24 mouse cellular contexts compared by ENCODE assay signal in genomic region chr3:20825661-20826334, GRCm38 (mm10).
A peak's percentile ranks its signal among the peaks of the same experiment; 100 is the strongest.
DNase-seq lines count a peak whose midpoint lies in the region; ATAC-seq and TF ChIP-seq lines count a peak whose summit lies in the region.
"Had no signal": no experiment of that assay in that cellular context is flagged by ENCODE, and none has a peak within 500 bp of the region (broad histone marks: within the 10 kb centered on the region; RNA-seq: fewer than 3 reads in every experiment).

No protein-coding gene starts in this region.

- H3K36me3 ChIP-seq in liver, adult 2 months (ENCODE audit: control insufficient read depth, insufficient read depth, low read length), result no peaks in the 10 kb centered on the region
- H3K36me3 ChIP-seq in liver, embryonic 11.5 days (ENCODE audit: control insufficient read depth, insufficient read depth, low read length), result no peaks in the 10 kb centered on the region
- no peaks in the 10 kb centered on the region for H3K36me3 ChIP-seq in splenic B cell, adult 2 months (ENCODE audit: control insufficient read depth, insufficient read depth, low read length, poor library complexity, severe bottlenecking)
- H3K36me3 ChIP-seq: G1E; hindbrain, embryonic 15.5 days; intestine, embryonic 15.5 days; limb, embryonic 15.5 days; midbrain, embryonic 10.5 days; neural tube, embryonic 12.5 days had no signal

- WGBS in liver, adult 2 months, result 83% methylated on average over 4 of the region's 4 CpGs
- WGBS in liver, embryonic 11.5 days, result 68% methylated on average over 4 of the region's 4 CpGs
- WGBS in cerebellum, adult 2 months, result 97% methylated on average over 4 of the region's 4 CpGs

- no peak for ATAC-seq in liver, embryonic 11.5 days (replicated peaks; ENCODE audit: low FRiP score)
- ATAC-seq: CD4-positive, CD25-positive, alpha-beta regulatory T cell, adult 4 months; forebrain, embryonic 13.5 days; intestine, embryonic 15.5 days; liver, postnatal 0 days had no signal

- H3K4me2 ChIP-seq in liver, embryonic 11.5 days, result no peak overlapping the region
- H3K4me2 ChIP-seq: forebrain, embryonic 13.5 days; heart, embryonic 11.5 days; hindbrain, embryonic 15.5 days; intestine, embryonic 15.5 days; limb, embryonic 15.5 days; neural tube, embryonic 12.5 days had no signal

- no peaks in the 10 kb centered on the region for H3K9me3 ChIP-seq in liver, embryonic 11.5 days (ENCODE audit: control insufficient read depth, low read length)
- H3K9me3 ChIP-seq: forebrain, embryonic 13.5 days; G1E; hindbrain, embryonic 15.5 days; intestine, embryonic 15.5 days; limb, embryonic 15.5 days; midbrain, embryonic 10.5 days; neural tube, embryonic 12.5 days had no signal

- H3K27ac ChIP-seq in liver, adult 2 months (replicated peaks; ENCODE audit: insufficient read depth, low read depth, low read length), result no peak overlapping the region
- H3K27ac ChIP-seq in liver, embryonic 11.5 days (ENCODE audit: low read depth, low read length), result no peak overlapping the region
- H3K27ac ChIP-seq in cerebellum, adult 2 months (ENCODE audit: insufficient read depth, low read length), result no peak overlapping the region
- H3K27ac ChIP-seq: forebrain, embryonic 13.5 days; hindbrain, embryonic 15.5 days; intestine, embryonic 15.5 days; limb, embryonic 15.5 days; midbrain, embryonic 10.5 days; neural tube, embryonic 12.5 days had no signal

- DNase-seq in liver, adult 2 months (ENCODE audit: extremely low read depth, low read depth, low spot score), result peak; percentile 6
- no peak for DNase-seq in liver, embryonic 11.5 days (ENCODE audit: low spot score)
- DNase-seq in MEL-GATA-1-ER (ENCODE audit: extremely low read depth, low read depth), result peak; percentile 23
- DNase-seq in fat pad, adult 2 months (ENCODE audit: extremely low read depth, low read depth, low spot score), result peak; percentile 2
- peak; percentile 8 for DNase-seq in splenic B cell, adult 2 months (ENCODE audit: low read depth, low spot score)
- no peak for DNase-seq in cerebellum, adult 2 months
- no peak for DNase-seq in lung, adult 18-20 months
- no peak for DNase-seq in lung, postnatal 36 days
- DNase-seq: cerebellum, postnatal 25 days; gastrocnemius, postnatal 25 days; heart, postnatal 10 days; layer of hippocampus, postnatal 36 days; liver, postnatal 0 days; right cerebral cortex, adult 18-20 months; thymus, postnatal 25 days had no signal

- no peaks in the 10 kb centered on the region for H3K79me2 ChIP-seq in liver, adult 2 months (ENCODE audit: control insufficient read depth, insufficient read depth, low read length)

- H3K9ac ChIP-seq in liver, adult 2 months (ENCODE audit: low read depth, low read length), result no peak overlapping the region
- no peak overlapping the region for H3K9ac ChIP-seq in liver, embryonic 11.5 days (ENCODE audit: low read depth, low read length)
- H3K9ac ChIP-seq: forebrain, embryonic 13.5 days; hindbrain, embryonic 15.5 days; intestine, embryonic 15.5 days; limb, embryonic 15.5 days; liver, postnatal 0 days; neural tube, embryonic 12.5 days had no signal

- no peak overlapping the region for H3K4me3 ChIP-seq in liver, adult 2 months (ENCODE audit: insufficient read depth, low read depth, low read length)
- H3K4me3 ChIP-seq in liver, embryonic 11.5 days (ENCODE audit: low read depth, low read length), result no peak overlapping the region
- H3K4me3 ChIP-seq in cerebellum, adult 2 months (replicated peaks; ENCODE audit: insufficient read depth, low read depth, low read length), result no peak overlapping the region
- H3K4me3 ChIP-seq: forebrain, embryonic 13.5 days; hindbrain, embryonic 15.5 days; intestine, embryonic 15.5 days; limb, embryonic 15.5 days; midbrain, embryonic 10.5 days; neural tube, embryonic 12.5 days had no signal

- TF ChIP-seq POLR2A in liver, adult 2 months (IDR thresholded peaks at IDR 0.05; ENCODE audit: extremely low read depth, insufficient read depth, low read length), result no peak
- no peak for TF ChIP-seq POLR2A in cerebellum, adult 2 months (IDR thresholded peaks at IDR 0.05; ENCODE audit: borderline replicate concordance, insufficient read depth, low read length)

- TF ChIP-seq CTCF in liver, adult 2 months (IDR thresholded peaks at IDR 0.05; ENCODE audit: low read depth, low read length), result no peak
- TF ChIP-seq CTCF in cerebellum, adult 2 months (IDR thresholded peaks at IDR 0.05; ENCODE audit: borderline replicate concordance, insufficient read depth, low read depth, low read length), result no peak

- no peaks in the 10 kb centered on the region for H3K4me1 ChIP-seq in liver, adult 2 months (ENCODE audit: control insufficient read depth, insufficient read depth, low read length)
- no peaks in the 10 kb centered on the region for H3K4me1 ChIP-seq in liver, embryonic 11.5 days (replicated peaks; ENCODE audit: control insufficient read depth, insufficient read depth, low read length)
- peaks cover 14% of the 10 kb centered on the region; the same call in 1 of the 2 replicates for H3K4me1 ChIP-seq in cerebellum, adult 2 months (ENCODE audit: control insufficient read depth, insufficient read depth, low read length)
- H3K4me1 ChIP-seq: forebrain, embryonic 13.5 days; hindbrain, embryonic 15.5 days; intestine, embryonic 15.5 days; limb, embryonic 15.5 days; midbrain, embryonic 10.5 days; neural tube, embryonic 12.5 days had no signal

- no peaks in the 10 kb centered on the region for H3K27me3 ChIP-seq in liver, adult 2 months (ENCODE audit: control insufficient read depth, insufficient read depth, low read length)
- no peaks in the 10 kb centered on the region for H3K27me3 ChIP-seq in liver, embryonic 11.5 days (replicated peaks; ENCODE audit: control insufficient read depth, insufficient read depth, low read length)
- H3K27me3 ChIP-seq in splenic B cell, adult 2 months (ENCODE audit: control insufficient read depth, insufficient read depth, low read length, poor library complexity, severe bottlenecking), result no peaks in the 10 kb centered on the region
- no peaks in the 10 kb centered on the region for H3K27me3 ChIP-seq in cerebellum, adult 2 months (ENCODE audit: control insufficient read depth, insufficient read depth, low read length)
- H3K27me3 ChIP-seq: forebrain, embryonic 13.5 days; hindbrain, embryonic 15.5 days; intestine, embryonic 15.5 days; limb, embryonic 15.5 days; neural tube, embryonic 12.5 days had no signal

Comparison
In these comparisons a context has a peak if more than half of its experiments do, and no peak if none do; other contexts are left out.
1. DNase-seq: peak in liver, adult 2 months (single experiment), MEL-GATA-1-ER (single experiment), fat pad, adult 2 months (single experiment) and splenic B cell, adult 2 months (single experiment); none in liver, embryonic 11.5 days (single experiment), cerebellum, adult 2 months (0 of 2), lung, adult 18-20 months (0 of 2) and lung, postnatal 36 days (single experiment).